Mouse (Mus musculus) T-cell, adult 2 months (primary cell): Measurements from ENCODE around the gene Gosr1.
"Not testable (repeated sequence)": the region's sequence is repeated elsewhere in the genome, so short reads cannot be mapped to it uniquely, and the experiment has no call there.

Source experiments
- DNase-seq: peaks from one replicate; pipeline ENCODE4 v3.0.0; 2022; ENCODE audit warnings: low spot score

Gosr1 gene

DNA sequence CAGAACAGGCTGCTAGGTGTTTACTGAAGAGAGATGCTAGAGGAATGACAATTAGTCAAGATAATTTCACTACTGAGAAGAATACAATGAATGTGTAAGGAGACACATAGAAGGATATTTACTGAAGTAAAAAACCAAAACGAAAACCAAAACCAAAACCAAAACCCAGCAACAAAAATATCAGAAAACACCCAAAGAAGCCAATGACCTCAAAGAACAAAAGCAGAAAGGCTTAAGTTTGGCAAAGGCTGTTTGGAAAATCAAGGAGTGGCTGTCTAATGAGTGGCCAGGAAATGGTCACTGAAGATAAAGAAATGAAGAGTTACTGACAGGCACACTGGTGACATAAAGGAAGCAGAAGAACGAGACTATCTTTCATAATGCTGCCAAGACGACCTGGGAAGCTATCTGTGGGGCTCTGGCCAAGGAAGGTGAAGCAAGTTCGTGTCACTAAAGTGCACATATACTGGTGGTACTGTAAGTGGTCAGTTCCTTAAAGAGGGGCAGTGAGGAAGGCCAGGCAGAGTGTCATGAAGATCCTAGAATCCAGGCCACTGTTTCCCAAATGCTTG lies 27.5 kb downstream of the Gosr1 start:
- peak; percentile 18 for DNase-seq

- peak; percentile 70 for DNase-seq
These were observed 28.8 kb downstream of the Gosr1 start for GRCm38 (mm10) chr11:76734560-76734959.

- DNase-seq = no peak
These were observed 32.7 kb downstream of the Gosr1 start for GRCm38 (mm10) chr11:76730650-76731049.

DNA sequence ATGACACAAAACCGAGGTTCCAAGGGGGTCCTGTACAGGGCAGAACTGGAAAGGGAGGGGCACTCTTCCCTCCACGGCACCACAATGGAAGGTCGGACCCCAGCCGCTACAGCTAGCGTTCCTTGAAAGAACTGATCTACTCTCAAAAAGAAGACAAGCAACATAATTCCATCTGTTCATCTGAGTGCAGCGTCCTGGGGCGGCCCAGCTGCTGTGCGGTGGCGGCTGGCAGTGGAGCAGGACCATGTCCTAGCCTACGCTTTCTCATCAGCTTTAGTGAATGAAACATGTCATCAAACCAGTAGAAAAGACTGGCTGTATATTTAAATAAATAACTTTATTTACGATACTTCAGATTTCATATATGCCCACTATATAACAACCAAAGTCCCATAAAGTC lies 35.3 kb downstream of the Gosr1 start:
- DNase-seq = no peak

- no peak for DNase-seq
These were observed 39.5 kb downstream of the Gosr1 start for GRCm38 (mm10) chr11:76723911-76724310.

DNA sequence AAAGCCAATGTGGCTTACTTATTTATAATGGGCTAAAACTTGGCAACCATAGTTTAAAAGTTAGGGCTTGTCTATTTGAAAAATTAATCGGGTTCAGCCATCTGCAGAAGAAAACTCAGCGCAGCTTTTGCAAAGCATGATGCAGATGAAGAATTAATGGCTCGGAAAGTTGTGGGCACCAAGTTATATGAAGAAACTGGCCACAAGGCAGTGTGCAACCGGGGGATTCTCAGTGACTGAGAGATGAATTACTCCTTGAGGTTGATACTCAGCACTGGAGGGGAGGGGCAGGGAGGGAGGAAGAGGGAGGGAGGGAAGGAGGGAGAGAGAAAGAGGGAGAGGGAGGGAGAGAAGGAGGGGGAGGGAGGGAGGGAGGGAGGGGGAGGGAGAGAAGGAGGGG lies 46.4 kb downstream of the Gosr1 start:
- no peak for DNase-seq

- no peak for DNase-seq
These were observed 53.5 kb downstream of the Gosr1 start for GRCm38 (mm10) chr11:76709625-76710452.

DNA sequence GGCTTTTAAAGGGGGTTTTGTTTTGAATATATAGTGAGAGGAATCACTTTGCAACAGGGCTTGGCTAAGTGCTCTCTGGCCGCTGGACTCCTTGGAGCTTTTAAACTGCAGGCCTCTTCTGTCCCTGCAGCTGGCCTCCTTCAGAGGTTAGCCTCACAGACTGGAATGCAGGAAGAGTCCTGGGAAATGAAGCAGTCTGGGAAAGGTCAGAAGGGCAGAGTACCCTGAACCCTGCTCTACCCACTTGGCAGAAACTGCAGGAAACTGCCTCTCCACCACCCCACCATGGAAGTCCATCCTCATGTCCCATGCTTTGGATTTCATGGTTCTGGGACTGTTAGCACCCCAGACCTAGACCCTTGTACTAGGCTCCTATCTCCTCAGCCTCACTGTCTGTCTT lies 54.5 kb downstream of the Gosr1 start:
- DNase-seq = no peak

DNA sequence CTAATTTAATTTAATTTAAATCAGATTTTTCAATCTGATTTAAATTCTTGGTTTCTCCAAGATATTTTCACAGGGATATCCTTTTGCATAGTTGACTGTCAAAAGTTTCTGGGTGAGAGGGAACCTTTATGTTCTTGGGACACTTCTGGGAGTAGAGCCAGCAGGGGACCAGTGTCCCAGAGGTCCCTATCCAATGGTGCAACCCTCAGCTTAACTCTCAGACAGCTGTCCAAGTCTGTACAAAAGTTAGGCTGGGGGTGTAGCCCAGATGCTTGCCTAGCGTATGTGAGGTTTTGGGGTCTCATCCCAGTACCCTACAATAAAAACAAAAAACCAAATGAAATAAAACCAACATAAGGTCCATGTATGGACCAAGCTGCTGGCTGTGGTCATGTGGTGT lies 55.3 kb downstream of the Gosr1 start:
- no peak for DNase-seq

GRCm38 (mm10) chr11:76707656-76708055 lies 55.7 kb downstream of the Gosr1 start:
- DNase-seq = no peak

- no peak for DNase-seq
These were observed 63.8 kb downstream of the Gosr1 start for GRCm38 (mm10) chr11:76699626-76700025.

DNA sequence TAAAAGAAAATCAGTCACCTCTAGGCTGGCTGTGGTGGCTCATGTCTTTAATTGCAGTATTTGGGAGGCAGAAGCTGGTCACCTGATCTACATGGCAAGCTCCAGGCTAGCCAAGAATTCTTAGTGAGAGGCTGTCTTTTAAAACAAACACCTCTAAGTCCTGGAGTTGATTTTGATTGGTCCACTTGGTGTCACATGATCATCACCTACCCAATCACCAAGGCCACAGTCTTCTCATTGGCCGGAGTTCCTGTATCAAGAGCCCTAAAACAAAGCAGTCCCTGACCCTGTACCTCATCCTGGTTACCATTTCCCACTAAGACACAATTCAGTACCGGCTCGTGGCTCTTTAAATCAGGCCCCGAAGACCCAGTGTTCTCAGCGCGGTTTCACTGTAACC lies 67.6 kb downstream of the Gosr1 start:
- no peak for DNase-seq

DNA sequence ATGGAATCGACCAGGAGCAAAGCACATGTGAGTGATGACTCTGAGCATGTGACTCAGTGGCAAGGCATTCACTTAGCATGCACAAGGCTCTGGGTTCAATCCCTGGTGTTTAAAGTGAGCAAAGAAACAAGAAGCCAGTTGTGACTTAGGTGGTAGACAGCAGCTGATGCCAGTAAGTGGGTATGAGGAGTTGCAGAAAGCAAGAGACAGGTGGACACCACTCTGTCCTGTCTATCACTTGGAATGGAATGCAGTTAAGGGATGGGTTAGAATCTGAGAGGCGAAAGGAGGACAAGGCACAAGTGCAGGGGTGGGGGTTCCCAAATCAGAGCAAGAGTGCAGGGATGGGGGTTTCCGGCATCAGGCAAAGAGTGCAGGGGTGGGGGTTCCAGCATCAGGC lies 71.3 kb downstream of the Gosr1 start:
- DNase-seq = no peak

GRCm38 (mm10) chr11:76685604-76686003 lies 77.8 kb downstream of the Gosr1 start:
- DNase-seq = no peak

DNA sequence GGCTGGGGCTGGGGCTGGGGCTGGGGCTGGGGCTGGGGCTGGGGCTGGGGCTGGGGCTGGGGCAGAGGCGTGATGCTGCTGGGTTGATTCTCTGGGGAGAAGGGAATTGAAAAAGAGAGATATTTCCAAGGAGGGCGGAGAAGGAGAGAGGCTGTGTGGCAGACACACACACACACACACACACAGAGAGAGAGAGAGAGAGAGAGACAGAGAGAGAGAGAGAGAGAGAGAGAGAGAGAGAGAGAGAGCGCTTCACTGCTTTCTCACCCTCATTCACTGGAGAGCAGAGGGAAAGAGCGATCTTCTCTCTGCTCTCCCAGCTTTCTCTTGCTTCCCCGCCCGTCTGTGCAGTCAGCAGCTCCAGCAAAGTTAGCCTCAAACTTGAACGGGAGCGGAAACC lies 83.9 kb downstream of the Gosr1 start, which contains the start of gene Trarg1:
Gene Trarg1 (plus strand): TSS at position 301 of the 400 bp plus-strand sequence.
- not testable (repeated sequence) for DNase-seq
